Mouse (Mus musculus) olfactory bulb, adult 2 months (tissue): ENCODE data around the gene Synj1.

Source experiments
- CTCF ChIP-seq: fragments of 200-500 bp; IDR thresholded peaks from 2 replicates; pipeline ENCODE4 v1.5.1; 2012; ENCODE audit warnings: low read depth, mild to moderate bottlenecking, low read length, moderate library complexity; ENCODE audit not compliant: insufficient read depth
- POLR2A ChIP-seq: fragments of 200-500 bp; IDR thresholded peaks from 2 replicates; pipeline ENCODE4 v1.6.1; 2012; ENCODE audit warnings: mild to moderate bottlenecking, low read depth, low read length, moderate library complexity; ENCODE audit not compliant: insufficient read depth

DNA sequence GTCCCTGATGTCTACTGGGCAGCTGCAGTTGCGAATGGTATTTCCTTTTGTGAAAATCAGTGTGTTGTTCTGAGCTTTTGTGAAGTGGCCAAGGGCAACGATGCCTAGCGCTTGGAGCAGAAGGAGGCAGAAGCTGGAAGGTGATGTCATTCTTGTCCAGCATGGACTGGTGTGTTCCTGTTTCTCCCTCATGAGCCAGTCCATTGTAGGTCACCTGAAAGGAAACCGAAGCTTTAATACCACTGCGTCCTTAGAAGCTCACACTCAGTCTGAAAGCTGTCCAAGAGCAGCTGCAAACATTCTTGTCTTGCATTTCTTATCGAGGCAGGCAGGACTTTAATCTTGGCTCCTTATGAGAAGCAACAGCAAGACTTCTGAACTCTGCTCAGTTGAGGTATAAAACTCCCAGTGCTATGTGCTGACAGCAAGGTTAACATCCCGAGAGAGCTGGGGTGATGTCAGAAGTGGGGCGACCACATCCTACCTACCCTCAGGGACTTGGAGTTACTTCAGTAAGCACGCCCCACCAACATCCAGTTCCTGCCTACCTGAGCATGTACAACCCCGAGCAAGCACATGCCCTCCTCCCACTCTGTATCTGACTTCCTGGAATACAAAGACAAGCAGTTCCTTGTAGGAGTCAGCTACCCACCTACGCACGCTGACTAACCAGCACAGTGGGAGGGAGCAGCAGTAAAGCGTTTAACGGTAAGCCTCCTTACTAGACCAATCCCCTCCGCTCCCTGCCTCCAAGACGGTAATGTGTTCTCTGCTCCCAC lies 45.1 kb upstream of the Synj1 start:
- TF ChIP-seq CTCF (no peak), POLR2A (no peak)
